Mouse (Mus musculus) cortical plate, adult 2 months (tissue): Measurements from ENCODE around the gene Rad9a.

Experiments
- CTCF ChIP-seq: fragments of 200-500 bp; IDR thresholded peaks from 2 replicates; pipeline ENCODE4 v1.5.1; 2011; ENCODE audit warnings: mild to moderate bottlenecking, control low read depth, low read length; ENCODE audit not compliant: insufficient read depth; ENCODE audit errors: extremely low read depth
- POLR2A ChIP-seq: fragments of 200-500 bp; IDR thresholded peaks from 2 replicates; pipeline ENCODE4 v1.6.1; 2011; ENCODE audit warnings: mild to moderate bottlenecking, low read length, control low read depth; ENCODE audit not compliant: insufficient read depth; ENCODE audit errors: extremely low read depth

GRCm38 (mm10) chr19:4218293-4218692 lies 16.8 kb upstream of the Rad9a start:
- TF ChIP-seq CTCF (no peak), POLR2A (no peak)
